Mouse (Mus musculus) gastrocnemius, adult 18-20 months (tissue): ENCODE results near the gene Plch2. TPM values are rescaled to one million over a fixed set of nuclear protein-coding genes. Genes with fewer than 3 reads are reported as not detected.

ENCODE experiments used
- DNase-seq: peaks from one replicate; pipeline ENCODE4 v3.0.0; 2021; ENCODE audit warnings: low spot score
- total RNA-seq, 2 experiments: library from RNA; stranded (reverse); gene quantifications; 2 replicates each; pipeline ENCODE4 v1.2.3; 2021

Gene Plch2
- total RNA-seq, 2 experiments from 2014 or later = 0.09 TPM

DNA sequence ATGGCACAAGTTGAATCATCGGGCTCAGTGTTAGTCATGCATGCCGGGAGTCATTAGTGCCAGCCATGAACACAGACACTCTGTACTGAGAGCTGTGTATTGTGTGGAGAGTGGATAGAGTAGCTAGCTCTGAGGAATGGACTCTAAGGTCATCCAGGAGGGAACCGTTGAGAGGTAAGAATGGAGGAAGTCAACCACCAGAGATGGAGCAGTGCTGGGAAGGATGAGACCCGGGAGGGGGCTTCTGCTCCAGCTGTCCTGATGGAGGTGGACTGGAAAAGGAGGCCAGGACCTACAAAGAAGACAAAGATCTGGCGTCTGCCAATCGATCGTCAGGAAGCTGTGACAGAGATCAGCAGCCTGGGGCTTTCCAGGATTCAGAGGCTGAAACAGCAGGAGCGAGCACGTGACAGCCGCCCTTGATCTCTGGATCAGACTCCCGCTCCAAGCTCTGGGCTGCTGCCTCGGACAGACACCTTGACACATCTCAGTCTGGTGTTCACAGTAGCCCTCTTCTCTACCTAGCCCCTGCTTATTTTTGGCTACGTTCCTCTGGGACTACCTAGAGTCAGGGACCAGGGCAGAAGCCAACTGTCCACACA, 123.2 kb downstream of the Plch2 start:
- DNase-seq = no peak

Other genes starting within 250 kb of the Plch2 start
- under 1 TPM in 1 of 2 experiments, not detected in 1; 0.14 TPM for gene Ttc34, start 219.3 kb downstream of the Plch2 start, total RNA-seq
- not detected for gene Mmel1, start 187.2 kb downstream of the Plch2 start, total RNA-seq
- 10 to 100 TPM; 69.5 to 73.0 TPM for gene Fam213b, start 157.6 kb downstream of the Plch2 start, total RNA-seq
- 1 to 10 TPM; 1.3 to 1.9 TPM for gene Tnfrsf14, start 128.2 kb downstream of the Plch2 start, total RNA-seq
- not detected for gene Hes5, start 95.9 kb downstream of the Plch2 start, total RNA-seq
- gene Pank4, start 92.7 kb downstream of the Plch2 start, total RNA-seq = 10 to 100 TPM; 31.9 to 35.6 TPM
- gene Pex10, start 10.2 kb upstream of the Plch2 start, total RNA-seq = 10 to 100 TPM; 11.2 to 12.6 TPM
- gene Rer1, start 29.6 kb upstream of the Plch2 start, total RNA-seq = 10 to 100 TPM; 53.0 to 58.0 TPM
- gene Morn1, start 29.8 kb upstream of the Plch2 start, total RNA-seq = 1 to 10 TPM in 1 of 2 experiments, under 1 TPM in 1; 1.00 to 1.9 TPM
- gene Ski, start 165.8 kb upstream of the Plch2 start, total RNA-seq = 10 to 100 TPM; 28.3 to 31.3 TPM
- 1 to 10 TPM; 5.2 to 6.6 TPM for gene Faap20, start 193.0 kb upstream of the Plch2 start, total RNA-seq